Mouse (Mus musculus) liver, adult 2 months (tissue): Measurements from ENCODE around the gene Ddx19a. TPM values are rescaled to one million over a fixed set of nuclear protein-coding genes. Genes with fewer than 3 reads are reported as not detected.

ENCODE experiments used
- DNase-seq: peaks from one replicate; pipeline ENCODE4 v3.0.0-alpha.2; 2011; ENCODE audit warnings: low read depth, low spot score; ENCODE audit errors: extremely low read depth
- H3K27ac ChIP-seq: fragments of 200-500 bp; replicated peaks from 2 replicates; pipeline ENCODE4 v1.5.1; 2012; ENCODE audit warnings: low read depth, mild to moderate bottlenecking, control low read depth, inconsistent platforms, low read length; ENCODE audit not compliant: insufficient read depth
- H3K27me3 ChIP-seq: fragments of 200-500 bp; 2 replicates; pipeline ENCODE4 v1.6.1; 2012; ENCODE audit warnings: mild to moderate bottlenecking, moderate library complexity, low read length, inconsistent platforms; ENCODE audit not compliant: control insufficient read depth, insufficient read depth
- H3K36me3 ChIP-seq: fragments of 200-500 bp; 2 replicates; pipeline ENCODE4 v1.6.1; 2012; ENCODE audit warnings: low read length, inconsistent platforms; ENCODE audit not compliant: control insufficient read depth, insufficient read depth
- H3K4me1 ChIP-seq: fragments of 200-500 bp; 2 replicates; pipeline ENCODE4 v1.6.1; 2011; ENCODE audit warnings: low read length; ENCODE audit not compliant: control insufficient read depth, insufficient read depth
- H3K4me3 ChIP-seq: fragments of 200-500 bp; 2 replicates; pipeline ENCODE4 v1.5.1; 2011; ENCODE audit warnings: low read depth, mild to moderate bottlenecking, control low read depth, low read length, moderate library complexity; ENCODE audit not compliant: insufficient read depth
- H3K79me2 ChIP-seq: fragments of 200-500 bp; 2 replicates; pipeline ENCODE4 v1.6.1; 2012; ENCODE audit warnings: inconsistent platforms, mild to moderate bottlenecking, low read length, moderate library complexity; ENCODE audit not compliant: control insufficient read depth, insufficient read depth
- H3K9ac ChIP-seq: fragments of 200-500 bp; 2 replicates; pipeline ENCODE4 v1.6.1; 2012; ENCODE audit warnings: low read depth, mild to moderate bottlenecking, control low read depth, inconsistent platforms, low read length
- CTCF ChIP-seq: fragments of 200-500 bp; IDR thresholded peaks from 2 replicates; pipeline ENCODE4 v1.5.1; 2011; ENCODE audit warnings: low read depth, low read length, control low read depth
- POLR2A ChIP-seq: fragments of 200-500 bp; IDR thresholded peaks from 2 replicates; pipeline ENCODE4 v1.6.1; 2011; ENCODE audit warnings: low read length, control low read depth; ENCODE audit not compliant: insufficient read depth; ENCODE audit errors: extremely low read depth
- WGBS: fragments of 180-500 bp; shearing (Covaris S2); methylation state at CpG from one replicate; pipeline ENCODE4 v1.1.7; 2018; 5-methylcytosine and 5-hydroxymethylcytosine counted together
- polyA plus RNA-seq: library from polyadenylated mRNA; depleted of rRNA; stranded (reverse); fragments of >200 nt; gene quantifications from 2 replicates; pipeline ENCODE4 v1.2.3, GENCODE M21; 2012
- total RNA-seq: library from RNA; depleted of rRNA; stranded (reverse); fragments of >200 nt; gene quantifications from 2 replicates; pipeline ENCODE4 v1.2.3, GENCODE M21; 2014

The Ddx19a gene
- total and polyA plus RNA-seq, 2 experiments, result 10.2 to 12.0 TPM

DNA sequence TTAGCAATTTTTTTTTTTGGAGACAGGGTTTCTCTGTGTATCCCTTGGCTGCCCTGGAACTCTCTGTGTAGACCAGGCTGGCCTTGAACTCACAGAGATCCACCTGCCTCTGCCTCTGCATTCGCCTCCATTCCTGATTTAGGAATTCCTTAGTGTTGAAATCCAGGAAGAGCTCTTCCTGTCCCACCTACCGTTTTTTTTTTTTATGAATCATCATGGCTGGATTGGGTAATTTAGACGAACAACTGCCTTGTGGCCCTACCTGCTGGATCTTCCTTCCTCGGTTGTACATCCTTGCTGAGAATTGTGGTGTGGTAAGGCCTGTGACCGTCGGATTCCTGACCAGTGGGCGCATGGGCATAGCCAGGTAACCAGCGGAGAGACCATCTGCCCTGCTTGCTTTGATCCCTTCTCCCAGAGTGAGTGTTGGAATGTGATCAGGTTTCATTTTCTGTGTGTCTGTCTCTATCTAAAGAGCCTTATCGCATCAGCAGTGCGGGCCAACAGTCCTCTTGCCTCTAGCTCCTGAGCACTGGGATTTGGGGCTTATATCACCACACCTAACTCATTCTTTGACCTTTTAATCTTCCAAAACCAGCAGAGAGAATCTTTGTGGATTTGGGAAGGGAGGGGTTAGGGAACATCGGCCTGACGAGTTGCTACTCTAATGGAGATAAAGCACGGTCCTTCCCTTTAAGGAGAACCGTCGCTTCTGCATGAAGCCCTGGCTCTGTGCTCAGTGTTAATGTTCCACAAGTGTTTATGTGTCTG lies 56.7 kb downstream of the Ddx19a start:
- WGBS, result 85% methylated on average over 15 of the region's 15 CpGs
- TF ChIP-seq CTCF (no peak), POLR2A (no peak)
- H3K79me2 ChIP-seq, result no peaks in the 10 kb centered on the region
- no peak for DNase-seq
- no peaks in the 10 kb centered on the region for H3K36me3 ChIP-seq
- H3K4me1 ChIP-seq, result 0 out of 2 replicates have a peak, but pooled peaks cover 2% of the 10 kb centered on the region
- no peak overlapping the region; the same call in 1 of the 2 replicates for H3K27ac ChIP-seq
- H3K27me3 ChIP-seq, result no peaks in the 10 kb centered on the region
- H3K9ac ChIP-seq, result no peak overlapping the region
- no peak overlapping the region for H3K4me3 ChIP-seq

GRCm38 (mm10) chr8:110938882-110939589 lies 58.6 kb downstream of the Ddx19a start:
- H3K4me1 ChIP-seq, result 0 out of 2 replicates have a peak, but pooled peaks cover 2% of the 10 kb centered on the region
- H3K27me3 ChIP-seq, result no peaks in the 10 kb centered on the region
- WGBS, result 34% methylated on average over 6 of the region's 6 CpGs
- 0 out of 2 replicates have a peak overlapping the region, but pooled peaks have one; percentile 21 for H3K27ac ChIP-seq
- no peaks in the 10 kb centered on the region for H3K36me3 ChIP-seq
- H3K4me3 ChIP-seq, result no peak overlapping the region
- TF ChIP-seq CTCF (no peak), POLR2A (no peak)
- no peak for DNase-seq
- no peak overlapping the region for H3K9ac ChIP-seq
- no peaks in the 10 kb centered on the region for H3K79me2 ChIP-seq

DNA sequence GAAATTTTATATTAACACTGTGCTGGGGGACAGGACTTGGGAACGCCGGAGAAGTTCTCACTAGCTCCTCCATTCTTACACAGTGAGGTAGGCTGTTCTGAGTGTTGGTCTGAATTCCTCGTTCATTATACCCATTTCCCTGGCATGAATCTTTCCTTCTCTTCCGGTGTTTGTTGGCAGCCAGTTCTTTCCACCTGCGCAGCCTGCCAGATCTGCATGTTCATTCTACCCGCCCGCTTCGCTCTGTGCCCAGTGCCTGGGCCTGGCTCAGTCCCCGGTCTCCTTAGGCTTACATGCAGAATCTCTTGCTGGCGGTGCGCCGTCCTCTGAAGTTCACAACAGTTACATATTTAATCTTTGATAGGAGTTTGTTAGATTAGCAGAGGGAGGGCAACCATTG lies 61.4 kb downstream of the Ddx19a start:
- no peak for DNase-seq
- Histone ChIP-seq H3K4me1 (0 out of 2 replicates have a peak, but pooled peaks cover 2% of the 10 kb centered on the region), H3K36me3 (no peaks in the 10 kb centered on the region), H3K27me3 (no peaks in the 10 kb centered on the region), H3K4me3 (no peak overlapping the region), H3K9ac (no peak overlapping the region), H3K79me2 (no peaks in the 10 kb centered on the region), H3K27ac (no peak overlapping the region)
- no peak for TF ChIP-seq CTCF
- TF ChIP-seq POLR2A, result no peak
- WGBS, result 86% methylated on average over 12 of the region's 12 CpGs

GRCm38 (mm10) chr8:110933272-110933671 lies 64.3 kb downstream of the Ddx19a start:
- DNase-seq, result no peak
- H3K4me1 ChIP-seq, result no peaks in the 10 kb centered on the region
- no peak overlapping the region for H3K27ac ChIP-seq
- no peaks in the 10 kb centered on the region for H3K27me3 ChIP-seq
- H3K9ac ChIP-seq, result no peak overlapping the region
- H3K79me2 ChIP-seq, result no peaks in the 10 kb centered on the region
- no peaks in the 10 kb centered on the region for H3K36me3 ChIP-seq
- no peak overlapping the region for H3K4me3 ChIP-seq
- 82% methylated on average over 2 of the region's 2 CpGs for WGBS
- no peak for TF ChIP-seq POLR2A
- no peak for TF ChIP-seq CTCF

GRCm38 (mm10) chr8:110932444-110932843 lies 65.2 kb downstream of the Ddx19a start:
- 57% methylated on average over 3 of the region's 3 CpGs for WGBS
- H3K4me3 ChIP-seq, result no peak overlapping the region
- no peak overlapping the region for H3K27ac ChIP-seq
- H3K79me2 ChIP-seq, result no peaks in the 10 kb centered on the region
- H3K4me1 ChIP-seq, result no peaks in the 10 kb centered on the region
- no peaks in the 10 kb centered on the region for H3K27me3 ChIP-seq
- H3K9ac ChIP-seq, result no peak overlapping the region
- no peaks in the 10 kb centered on the region for H3K36me3 ChIP-seq
- DNase-seq, result no peak
- TF ChIP-seq POLR2A, result no peak
- TF ChIP-seq CTCF, result no peak
